Mouse (Mus musculus) lung, postnatal 0 days (tissue): Measurements from ENCODE around the gene Crygn.

Experiments
- CTCF ChIP-seq: IDR thresholded peaks from 2 replicates; pipeline ENCODE4 v1.5.1; 2016; ENCODE audit warnings: antibody characterized with exemption, mild to moderate bottlenecking
- EP300 ChIP-seq: IDR thresholded peaks from 2 replicates; pipeline ENCODE4 v1.6.1; 2016; ENCODE audit warnings: antibody characterized with exemption, mild to moderate bottlenecking, control low read depth

- peak; percentile 69 for TF ChIP-seq CTCF
- no peak for TF ChIP-seq EP300
These were observed 42.6 kb upstream of the Crygn start for GRCm38 (mm10) chr5:24800416-24800815.
